Mouse (Mus musculus) spleen, postnatal 36 days (tissue): ENCODE data around the gene Slc15a1.

Experiments
- DNase-seq, 2 experiments: peaks; one replicate each; pipeline ENCODE4 v3.0.0; 2022; ENCODE audit warnings: low spot score in 2 of 2, mixed read lengths in 1 of 2

Slc15a1 gene

GRCm38 (mm10) chr14:121504781-121505484, at the start of gene Slc15a1:
Slc15a1 (minus strand) TSS chr14:121505252.
- DNase-seq, result no peak

- DNase-seq, result peak; percentile 4 to 10
These were observed 48.7 kb upstream of the Slc15a1 start for GRCm38 (mm10) chr14:121553785-121554184.

GRCm38 (mm10) chr14:121552586-121552985, 47.5 kb upstream of the Slc15a1 start:
- DNase-seq, result no peak

DNA sequence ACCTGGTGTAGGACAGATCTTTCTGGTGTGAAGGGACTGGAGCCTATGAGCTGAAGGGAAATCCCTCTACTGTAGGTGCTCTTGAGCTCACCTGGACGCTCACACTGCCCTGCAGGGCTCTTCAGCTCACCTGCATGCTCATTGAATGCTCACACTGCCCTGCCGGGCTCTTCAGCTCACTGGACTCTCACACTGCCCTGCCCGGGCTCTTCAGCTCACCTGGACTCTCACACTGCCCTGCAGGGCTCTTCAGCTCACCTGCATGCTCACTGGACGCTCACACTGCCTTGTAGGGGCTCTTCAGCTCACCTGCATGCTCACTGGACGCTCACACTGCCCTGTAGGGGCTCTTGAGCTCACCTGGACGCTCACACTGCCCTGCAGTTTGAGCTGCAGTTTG, 44.8 kb upstream of the Slc15a1 start:
- no peak for DNase-seq

DNA sequence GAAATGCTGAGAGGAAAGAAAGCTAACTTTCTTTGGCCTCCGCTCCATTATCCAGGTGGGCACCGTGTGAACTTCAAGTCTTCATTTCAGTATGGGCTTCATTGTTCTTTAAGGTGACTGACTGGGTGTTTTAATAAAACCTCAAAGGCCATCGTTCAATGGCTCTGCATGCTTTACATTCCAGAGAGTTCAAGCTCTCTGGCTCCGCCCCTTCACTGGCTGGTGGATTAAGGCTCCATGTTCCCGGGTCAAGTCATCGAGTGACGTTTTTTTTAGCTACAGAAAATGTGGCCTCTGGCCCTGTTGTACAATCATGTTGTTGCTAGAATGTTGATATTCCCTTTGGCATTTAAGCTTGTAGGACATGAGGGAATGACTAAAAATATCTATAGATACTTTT, 42.7 kb upstream of the Slc15a1 start:
- DNase-seq, result no peak

GRCm38 (mm10) chr14:121546621-121547020, 41.6 kb upstream of the Slc15a1 start:
- no peak for DNase-seq

DNA sequence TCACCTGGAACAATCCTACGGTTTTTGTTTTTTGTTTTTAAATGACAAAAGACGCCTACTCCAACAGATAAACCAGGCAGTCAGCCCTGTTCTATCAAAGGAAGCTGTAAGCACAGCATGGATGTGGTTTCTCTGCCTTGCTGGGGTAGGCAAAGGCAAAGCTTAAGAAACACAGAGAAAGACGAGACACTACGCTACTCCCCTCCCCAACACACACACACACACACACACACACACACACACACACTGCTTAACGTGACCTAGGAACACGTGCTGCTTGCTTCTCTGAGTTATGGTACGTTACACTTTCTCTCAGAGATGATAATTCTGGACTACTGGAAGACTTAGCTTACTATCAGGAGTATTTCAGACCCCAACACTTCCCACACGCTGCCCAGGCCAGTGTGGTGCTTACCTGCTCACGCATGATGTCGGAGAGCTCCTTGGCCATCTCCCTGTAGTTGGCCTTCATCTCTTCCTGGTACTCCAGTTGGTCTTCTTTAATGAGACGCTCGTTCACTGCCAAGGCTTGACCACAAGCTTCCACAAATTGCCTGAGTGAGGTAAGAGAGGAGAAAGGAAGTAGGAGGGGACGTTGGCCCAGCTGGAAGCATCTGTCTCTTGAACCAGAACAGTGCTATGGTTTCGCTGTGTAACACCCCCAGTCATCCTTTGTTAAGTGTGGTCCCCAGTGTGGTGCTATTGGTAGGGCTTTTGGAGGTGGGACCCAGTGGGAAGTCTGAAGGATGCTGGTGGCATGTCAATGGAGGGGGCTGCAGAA, 40.7 kb upstream of the Slc15a1 start:
- DNase-seq, result no peak

GRCm38 (mm10) chr14:121541262-121541661, 36.2 kb upstream of the Slc15a1 start:
- DNase-seq, result no peak

DNA sequence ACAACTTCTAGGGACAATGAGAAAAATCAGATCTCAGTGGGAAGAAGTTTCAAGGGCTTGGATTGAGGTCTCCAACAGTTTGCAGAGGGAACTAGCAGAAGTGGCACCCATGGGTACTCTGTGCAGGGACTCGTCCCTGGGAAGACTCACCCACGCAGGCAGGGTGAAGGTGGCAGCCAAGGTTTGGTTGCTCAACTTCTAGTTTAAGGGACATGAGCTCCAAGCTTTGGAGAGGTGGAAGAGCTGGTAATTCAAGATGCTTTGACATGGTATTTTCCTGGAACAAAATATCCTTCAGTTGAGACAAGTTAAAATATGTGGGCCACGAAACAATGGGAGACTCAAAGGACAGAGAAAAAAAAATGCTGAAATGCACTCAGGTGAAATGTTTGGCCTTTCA, 29.4 kb upstream of the Slc15a1 start:
- DNase-seq, result no peak

- DNase-seq, result no peak
These were observed 25.8 kb upstream of the Slc15a1 start for GRCm38 (mm10) chr14:121530853-121531252.

DNA sequence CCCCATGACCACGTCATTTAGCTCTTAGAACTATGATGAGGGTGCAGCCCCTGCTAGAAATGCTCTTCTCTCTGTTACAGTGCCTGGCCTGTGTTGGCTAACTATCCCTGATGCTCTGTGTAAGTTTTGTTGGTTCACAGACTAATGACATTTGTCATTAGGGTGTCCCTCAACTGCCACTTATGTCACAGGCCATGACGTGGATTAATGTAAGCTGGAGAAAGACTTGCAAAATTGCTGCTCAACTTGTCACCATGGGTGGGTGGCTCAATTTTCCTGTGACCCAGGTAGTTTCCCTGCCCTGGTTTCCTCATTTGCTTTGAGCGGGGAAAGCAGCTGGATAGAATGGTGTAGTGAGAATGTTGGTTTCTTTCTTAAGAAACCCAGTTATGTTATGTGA, 22.8 kb upstream of the Slc15a1 start:
- no peak for DNase-seq

GRCm38 (mm10) chr14:121527201-121527600, 22.1 kb upstream of the Slc15a1 start:
- DNase-seq, result no peak

DNA sequence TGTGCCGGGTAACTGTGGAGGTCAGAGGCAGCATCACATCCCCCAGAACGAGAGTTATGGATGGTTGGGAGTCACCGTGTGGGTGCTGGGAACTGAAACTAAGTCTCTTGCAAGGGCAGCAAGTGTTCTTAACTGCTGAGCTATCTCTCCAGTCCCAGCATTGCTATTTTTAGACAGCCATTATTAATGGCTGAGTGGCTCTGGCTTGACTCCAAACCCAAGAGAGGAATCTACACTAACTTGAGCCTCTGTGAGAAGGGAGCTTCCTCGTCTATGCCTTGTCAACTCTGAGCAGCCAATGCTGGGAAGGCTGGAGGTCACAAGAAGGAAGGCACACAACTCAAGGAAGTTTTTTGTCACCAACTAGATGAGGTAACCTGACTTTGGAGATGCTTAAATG, 16.7 kb upstream of the Slc15a1 start:
- DNase-seq, result no peak

GRCm38 (mm10) chr14:121516881-121517280, 11.8 kb upstream of the Slc15a1 start:
- no peak for DNase-seq

- no peak for DNase-seq
These were observed 3.9 kb upstream of the Slc15a1 start for GRCm38 (mm10) chr14:121508929-121509328.

- DNase-seq, result no peak
These were observed 1.3 kb upstream of the Slc15a1 start for GRCm38 (mm10) chr14:121506336-121506735.

DNA sequence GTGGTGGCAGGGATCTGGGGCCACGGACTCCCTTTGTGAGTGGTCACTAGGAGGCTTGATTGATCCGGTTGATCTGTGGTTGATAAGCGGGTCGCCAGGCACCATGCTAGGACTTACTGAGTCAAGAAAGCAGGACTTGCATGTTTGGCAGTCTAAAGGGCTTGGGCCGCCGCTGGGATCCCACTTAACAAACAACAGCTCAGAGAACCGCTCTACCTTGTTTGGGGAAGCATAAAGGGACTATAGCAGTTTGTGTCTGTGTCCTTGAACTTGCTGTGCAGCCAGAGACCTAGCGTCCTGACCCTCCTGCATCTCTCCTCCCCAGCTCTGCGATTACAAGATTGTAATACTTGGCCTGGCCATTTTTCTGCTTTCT, 421 bp upstream of the Slc15a1 start:
- DNase-seq, result no peak

GRCm38 (mm10) chr14:121500577-121500976, 4.5 kb downstream of the Slc15a1 start:
- DNase-seq, result no peak

GRCm38 (mm10) chr14:121499769-121500168, 5.3 kb downstream of the Slc15a1 start:
- no peak for DNase-seq

- no peak for DNase-seq
These were observed 7.3 kb downstream of the Slc15a1 start for GRCm38 (mm10) chr14:121497800-121498199.

- no peak for DNase-seq
These were observed 9.3 kb downstream of the Slc15a1 start for GRCm38 (mm10) chr14:121495741-121496140.

GRCm38 (mm10) chr14:121495120-121495519, 9.9 kb downstream of the Slc15a1 start:
- DNase-seq, result no peak

DNA sequence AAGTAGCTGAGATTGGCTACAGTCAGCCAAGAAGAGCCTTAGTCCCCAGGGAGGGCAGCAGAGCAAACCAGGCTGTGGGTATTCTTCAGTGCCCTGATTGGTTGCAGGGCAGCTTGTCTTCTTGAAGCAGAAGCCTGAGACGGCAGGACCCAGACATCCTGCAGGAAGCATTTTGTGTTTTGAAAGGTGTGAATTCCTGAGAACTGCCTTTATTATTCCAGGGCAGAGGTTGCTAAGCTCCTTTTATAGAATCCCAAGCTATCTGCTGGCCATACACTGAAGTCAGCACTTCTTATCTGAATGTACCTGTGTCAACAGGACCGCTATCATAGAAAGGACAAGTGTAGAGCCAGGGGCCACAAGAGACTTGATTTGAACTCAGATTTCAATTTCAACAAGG, 10.8 kb downstream of the Slc15a1 start:
- DNase-seq, result no peak
